Mouse (Mus musculus) layer of hippocampus, postnatal 10 days (tissue): ENCODE measurements around the gene Tmem106a. TPM values are rescaled to one million over a fixed set of nuclear protein-coding genes. Genes with fewer than 3 reads are reported as not detected.
"Not testable (repeated sequence)": the region's sequence is repeated elsewhere in the genome, so short reads cannot be mapped to it uniquely, and the experiment has no call there.

Source experiments
- DNase-seq, 2 experiments: peaks; one replicate each; pipeline ENCODE4 v3.0.0; 2021; ENCODE audit warnings: low spot score in 2 of 2
- total RNA-seq, 2 experiments: library from RNA; stranded (reverse); gene quantifications; 2 replicates each; pipeline ENCODE4 v1.2.3; 2021

Tmem106a gene
- total RNA-seq, 2 experiments from 2014 or later: 2.7 to 3.6 TPM

DNA sequence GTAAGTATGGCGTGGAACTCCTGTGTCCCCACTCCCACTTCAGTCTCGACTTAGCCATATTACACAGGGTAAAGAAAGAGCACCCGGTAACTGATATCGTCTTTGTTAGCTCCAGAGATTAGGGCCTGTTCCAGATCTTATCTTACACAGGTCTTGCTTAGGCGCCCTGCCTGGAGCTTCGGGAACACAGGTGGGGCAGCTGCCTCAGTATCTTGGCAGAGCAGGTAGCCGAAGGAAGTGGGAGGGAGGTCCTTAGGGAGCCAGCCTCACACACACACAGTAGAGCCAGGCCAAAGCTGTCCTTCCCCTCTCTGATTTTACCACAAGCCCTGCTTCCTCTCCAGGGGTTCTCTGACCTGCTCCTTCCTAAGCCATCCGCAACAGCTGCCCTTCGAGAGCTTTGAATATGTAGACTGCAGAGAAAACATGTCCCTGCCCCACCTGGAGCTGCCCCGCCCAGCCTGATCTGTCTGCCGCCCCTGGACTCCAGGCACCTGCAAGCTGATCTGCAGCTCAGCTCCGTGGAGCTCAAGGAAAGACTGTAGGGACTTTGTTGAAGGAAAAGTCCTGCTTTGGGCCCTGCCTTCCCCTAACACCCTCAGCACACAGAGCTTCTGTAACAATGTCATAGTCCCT lies 8.1 kb downstream of the Tmem106a start:
- DNase-seq: no peak

DNA sequence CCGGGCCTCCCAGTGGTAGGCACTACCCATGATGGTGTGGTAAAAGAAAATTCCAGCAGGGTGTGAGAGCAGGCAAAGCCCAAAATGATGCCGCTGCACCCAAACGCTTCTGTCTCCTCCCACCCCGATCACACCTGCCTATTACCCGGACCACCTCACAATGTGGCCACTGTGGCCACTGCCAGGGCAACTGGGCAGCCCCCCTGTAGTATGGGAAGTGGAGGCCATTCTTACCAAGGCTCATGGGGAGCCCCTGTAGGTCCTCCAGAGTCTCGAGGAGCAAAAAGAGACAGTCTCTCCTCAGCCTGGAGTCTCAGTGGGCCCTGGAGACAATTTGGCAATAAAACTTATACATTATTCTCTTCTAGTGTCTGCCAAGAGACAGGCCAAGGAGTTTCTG lies 17.1 kb downstream of the Tmem106a start, which contains the start of gene Gm11634:
Gene Gm11634 (minus strand): TSS at position 101 of the 400 bp plus-strand sequence.
- no peak for DNase-seq

DNA sequence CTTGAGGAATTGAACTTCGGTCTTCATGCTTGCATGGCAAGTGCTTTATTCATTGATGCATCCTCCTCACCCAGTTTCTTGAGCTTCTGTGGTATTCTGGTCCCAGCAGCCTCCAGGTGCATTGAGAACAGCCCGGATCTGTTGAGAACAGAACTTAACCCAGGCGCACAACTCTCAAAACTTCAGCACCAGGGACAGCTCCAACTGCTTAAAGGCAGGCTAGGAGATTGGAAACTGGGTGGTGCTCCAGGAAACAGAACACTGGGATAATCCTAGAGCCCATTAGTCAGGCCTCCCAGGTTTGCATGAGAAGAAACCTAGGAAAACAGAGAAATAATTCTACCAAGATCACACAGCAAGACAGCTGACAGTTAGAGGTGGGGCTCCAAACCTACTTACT lies 20.4 kb downstream of the Tmem106a start:
- DNase-seq: peak; percentile 33 to 38

DNA sequence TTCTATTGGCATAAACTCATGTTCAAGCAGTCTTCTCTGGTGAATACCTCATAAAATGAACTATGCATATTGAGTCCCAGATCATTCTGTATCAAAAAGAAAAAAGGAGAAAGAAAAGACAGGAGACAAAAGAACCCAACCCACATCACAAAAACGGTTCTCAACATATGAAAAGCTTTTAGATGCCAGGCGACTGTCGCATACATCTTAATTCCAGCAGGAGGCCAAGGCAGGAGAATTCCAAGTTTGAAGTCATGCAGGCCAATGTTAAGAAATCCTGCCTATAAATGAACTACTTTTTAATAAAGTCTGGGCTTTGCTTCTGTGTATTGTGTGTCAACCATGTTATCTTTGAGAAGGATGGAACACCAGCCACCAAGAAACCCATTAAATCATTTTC lies 22.1 kb downstream of the Tmem106a start:
- no peak for DNase-seq

DNA sequence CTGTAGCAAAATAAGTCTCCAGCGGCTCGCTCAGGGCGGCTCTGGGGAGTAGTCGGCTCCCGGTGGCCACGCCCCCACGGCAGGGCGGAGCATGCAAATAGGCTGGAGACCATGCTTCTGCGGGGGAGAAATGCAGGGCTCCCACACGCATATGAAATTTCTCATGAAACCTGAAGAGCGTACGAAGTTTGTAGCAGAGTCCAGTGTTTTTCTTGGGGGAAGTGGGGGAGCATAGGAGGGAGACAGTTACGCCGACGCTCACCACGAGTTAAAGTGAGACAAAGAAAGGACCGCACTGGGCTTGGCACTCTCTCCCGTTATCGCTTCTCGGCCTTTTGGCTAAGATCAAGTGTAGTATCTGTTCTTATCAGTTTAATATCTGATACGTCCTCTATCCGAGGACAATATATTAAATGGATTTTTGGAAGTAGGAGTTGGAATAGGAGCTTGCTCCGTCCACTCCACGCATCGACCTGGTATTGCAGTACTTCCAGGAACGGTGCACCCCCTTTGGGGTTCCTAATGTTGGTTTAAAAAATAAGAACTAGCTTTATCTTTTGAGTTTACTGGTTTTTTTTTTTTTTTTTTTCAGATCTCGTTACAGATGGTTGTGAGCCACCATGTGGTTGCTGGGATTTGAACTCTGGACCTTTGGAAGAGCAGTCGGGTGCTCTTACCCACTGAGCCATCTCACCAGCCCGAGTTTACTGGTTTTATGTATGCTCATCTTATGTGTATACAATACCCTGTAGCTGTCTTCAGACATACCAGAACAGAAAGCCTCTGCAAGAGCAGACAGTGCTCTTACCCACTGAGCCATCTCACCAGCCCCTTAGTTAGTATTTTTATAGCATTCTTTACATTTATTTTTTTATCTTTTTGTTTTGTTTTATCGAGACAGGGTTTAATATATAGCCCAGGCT lies 22.8 kb downstream of the Tmem106a start:
- peak; percentile 58 to 72 for DNase-seq

DNA sequence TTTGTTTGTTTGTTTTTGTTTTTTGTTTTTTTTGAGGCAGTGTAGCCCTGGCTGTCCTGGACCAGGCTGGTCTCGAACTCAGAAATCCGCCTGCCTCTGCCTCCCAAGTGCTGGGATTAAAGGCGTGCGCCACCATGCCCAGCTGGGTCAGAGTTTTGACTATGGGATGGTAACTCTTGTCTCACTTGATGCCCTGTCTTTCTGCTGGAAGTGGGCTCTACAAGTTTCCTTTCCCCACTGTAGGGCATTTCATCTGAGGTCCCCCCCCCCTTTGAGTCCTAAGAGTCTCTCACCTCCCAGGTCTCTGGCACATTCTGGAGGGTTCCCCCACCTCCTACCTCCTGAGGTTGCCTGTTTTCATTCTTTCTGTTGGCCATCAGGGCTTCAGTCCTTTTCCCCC lies 25.1 kb downstream of the Tmem106a start:
- DNase-seq: not testable (repeated sequence)

DNA sequence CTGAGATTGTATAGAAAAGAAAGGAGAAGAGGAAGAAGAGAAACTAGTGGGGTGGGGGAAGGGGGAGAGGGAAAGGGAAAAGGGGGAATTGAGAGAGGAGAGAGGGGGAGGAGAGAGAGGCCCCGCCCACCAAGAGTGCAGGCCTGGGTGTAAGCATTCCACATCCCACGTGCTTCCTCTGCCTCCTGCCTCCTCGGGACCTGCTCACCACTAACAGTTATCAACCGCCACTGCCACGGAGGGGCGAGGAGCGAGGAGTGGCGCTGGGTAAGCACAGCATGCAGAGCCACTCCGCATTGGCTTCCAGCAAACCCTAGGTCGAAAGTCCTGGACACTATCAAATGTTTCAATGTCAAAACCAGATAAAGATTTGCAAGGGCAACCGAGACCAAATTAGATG lies 28.4 kb downstream of the Tmem106a start:
- DNase-seq: no peak

DNA sequence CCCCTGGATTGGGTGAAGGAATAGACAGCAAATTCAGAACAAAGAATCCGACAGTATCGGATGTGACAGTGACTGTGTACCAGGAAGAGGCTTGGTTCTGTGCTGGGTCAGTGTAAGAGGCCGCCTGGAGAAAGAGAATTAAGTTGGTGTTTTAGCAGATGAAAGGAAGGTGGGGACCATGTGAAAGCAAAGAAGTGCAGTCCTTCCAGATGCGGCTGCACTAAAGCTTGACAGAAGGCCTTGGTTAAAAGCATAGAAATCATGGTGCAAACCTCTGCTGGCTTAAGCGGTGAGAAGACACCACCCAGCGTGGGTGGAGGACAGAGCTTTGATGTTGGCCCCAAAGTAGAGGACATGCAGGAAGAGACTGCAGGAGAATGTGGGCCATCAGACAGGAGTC lies 31.6 kb downstream of the Tmem106a start:
- DNase-seq: no peak

DNA sequence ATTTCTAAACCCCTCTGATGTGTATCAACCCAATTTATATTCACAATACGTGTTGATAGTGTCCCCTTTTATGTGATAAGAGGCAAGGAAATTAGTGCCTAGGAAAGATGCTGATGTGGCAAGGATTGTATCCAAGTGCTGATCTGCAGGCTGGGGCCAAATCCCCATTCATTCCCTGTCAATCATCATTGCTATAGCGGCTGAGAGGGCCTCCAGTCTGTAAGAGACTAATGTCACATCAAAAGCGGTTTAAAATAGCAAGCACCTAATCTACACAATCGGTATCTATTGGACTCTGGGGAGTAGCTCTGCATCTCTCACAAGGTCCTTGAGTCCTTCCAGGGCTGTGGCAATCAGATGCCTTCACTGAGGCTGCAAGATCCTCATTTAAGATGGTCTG lies 32.1 kb downstream of the Tmem106a start:
- DNase-seq: no peak

DNA sequence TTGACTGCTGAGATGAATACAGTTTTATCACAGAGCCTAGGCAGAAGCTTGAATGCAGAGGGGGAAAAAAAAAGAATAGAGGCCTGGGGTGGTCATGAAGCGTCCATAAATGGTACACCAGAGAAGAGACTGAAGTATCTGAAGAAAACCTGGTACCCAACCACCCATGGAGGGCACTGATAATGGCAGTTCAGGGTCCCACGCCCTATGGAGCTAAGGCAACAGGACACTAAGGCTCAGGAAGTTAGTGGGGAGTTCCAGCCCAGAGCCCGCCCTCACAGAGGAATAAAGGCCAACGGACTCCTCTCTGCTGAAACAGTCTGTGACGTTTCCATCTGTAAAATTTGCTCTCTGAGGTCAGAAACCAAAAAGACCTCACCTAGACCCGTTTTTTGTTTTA lies 33.3 kb downstream of the Tmem106a start:
- no peak for DNase-seq

DNA sequence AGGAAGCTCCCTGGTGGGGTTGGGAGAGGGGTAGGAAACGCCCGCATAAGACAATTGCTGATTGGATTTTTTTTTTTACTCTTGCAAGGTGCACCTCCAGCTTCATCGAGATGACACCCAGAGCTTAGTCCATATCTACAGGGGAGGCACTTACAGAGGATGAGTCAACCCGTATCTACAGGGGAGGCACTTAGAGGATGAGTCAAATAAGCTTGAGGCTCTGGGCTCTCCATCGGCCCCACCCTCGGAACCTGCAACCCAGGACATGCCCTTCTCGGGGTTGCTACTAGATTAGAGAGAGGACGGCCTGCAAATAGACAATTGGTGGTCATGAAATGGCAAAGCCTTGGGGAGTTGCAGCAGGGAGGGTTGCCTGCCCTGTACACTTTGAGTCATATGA lies 34.1 kb downstream of the Tmem106a start:
- no peak for DNase-seq

DNA sequence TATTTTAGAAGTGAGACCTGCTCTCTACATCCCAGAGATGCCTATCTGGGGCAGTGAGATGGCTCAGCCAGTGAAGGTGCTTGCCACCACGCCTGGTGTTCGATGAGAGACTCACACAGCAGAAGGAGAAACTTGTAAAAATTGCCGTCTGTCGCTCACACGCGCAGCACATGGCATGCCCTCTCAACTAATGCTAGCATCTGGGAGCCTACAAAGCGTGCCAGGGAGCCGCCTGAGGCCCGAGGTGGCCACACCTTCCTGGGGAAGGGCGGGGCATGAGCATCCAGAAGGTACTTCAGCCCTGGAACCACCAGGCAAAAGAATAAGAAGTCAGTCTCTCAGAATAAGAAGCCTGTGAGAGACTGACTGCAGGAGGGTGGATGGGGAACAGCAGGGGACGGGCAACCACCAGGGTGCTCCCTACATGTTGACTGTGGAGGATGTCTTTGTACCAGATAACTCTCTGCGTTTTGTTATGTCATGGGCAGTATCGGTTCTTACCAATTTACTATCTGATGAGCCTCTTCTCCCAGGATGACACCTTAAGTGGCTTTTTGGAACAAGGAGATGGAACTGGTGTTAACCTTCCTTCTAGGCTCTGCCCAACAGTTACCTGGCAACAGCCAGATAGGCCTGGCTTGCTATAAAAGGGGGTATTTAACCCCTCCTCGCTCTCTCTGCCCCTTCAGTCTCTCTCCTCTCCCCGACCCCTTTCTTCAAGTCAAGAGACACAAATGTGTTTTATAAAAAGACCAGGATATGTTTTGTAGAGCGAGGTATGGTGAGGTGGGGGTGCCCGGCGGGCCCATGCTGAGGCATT lies 35.1 kb downstream of the Tmem106a start:
- DNase-seq: peak; percentile 22 to 48

DNA sequence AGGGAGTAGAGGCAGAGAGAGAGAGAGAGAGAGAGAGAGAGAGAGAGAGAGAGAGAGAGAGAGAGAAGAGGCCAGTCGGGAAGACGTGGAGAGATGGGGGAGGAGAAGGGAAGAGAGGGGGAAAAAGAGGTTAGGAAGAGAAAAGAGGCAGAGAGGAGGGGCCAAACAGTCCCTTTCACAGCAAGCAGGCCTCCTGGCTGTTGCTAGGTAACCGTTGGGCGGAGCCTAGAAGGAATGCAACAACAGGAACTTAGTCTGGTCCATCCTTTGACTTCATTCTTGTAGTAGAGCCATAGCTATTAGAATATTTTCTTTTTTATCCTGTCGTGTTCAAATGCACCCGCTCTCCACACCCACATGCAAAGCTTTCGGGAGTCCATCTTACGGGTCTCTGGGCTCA lies 35.8 kb downstream of the Tmem106a start:
- peak; percentile 28 to 36 for DNase-seq

DNA sequence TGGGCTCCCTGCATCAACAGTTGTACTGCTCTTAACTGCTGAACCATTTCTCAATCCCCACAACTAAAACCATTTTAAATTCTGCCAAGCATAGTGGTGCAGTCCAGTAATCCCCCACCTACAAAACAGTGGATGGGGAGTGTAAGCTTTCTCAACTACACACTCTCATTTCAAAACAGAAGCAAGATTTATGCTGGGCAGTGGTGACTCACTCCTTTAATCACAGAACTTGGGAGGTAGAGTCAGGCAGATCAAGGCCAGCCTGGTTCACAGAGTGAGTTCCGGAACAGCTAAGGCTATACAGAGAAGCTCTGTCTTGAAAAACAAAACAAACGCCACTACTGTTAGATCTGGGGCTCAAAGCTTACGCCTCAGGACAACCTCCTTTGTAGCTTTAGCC lies 36.6 kb downstream of the Tmem106a start:
- DNase-seq: no peak

DNA sequence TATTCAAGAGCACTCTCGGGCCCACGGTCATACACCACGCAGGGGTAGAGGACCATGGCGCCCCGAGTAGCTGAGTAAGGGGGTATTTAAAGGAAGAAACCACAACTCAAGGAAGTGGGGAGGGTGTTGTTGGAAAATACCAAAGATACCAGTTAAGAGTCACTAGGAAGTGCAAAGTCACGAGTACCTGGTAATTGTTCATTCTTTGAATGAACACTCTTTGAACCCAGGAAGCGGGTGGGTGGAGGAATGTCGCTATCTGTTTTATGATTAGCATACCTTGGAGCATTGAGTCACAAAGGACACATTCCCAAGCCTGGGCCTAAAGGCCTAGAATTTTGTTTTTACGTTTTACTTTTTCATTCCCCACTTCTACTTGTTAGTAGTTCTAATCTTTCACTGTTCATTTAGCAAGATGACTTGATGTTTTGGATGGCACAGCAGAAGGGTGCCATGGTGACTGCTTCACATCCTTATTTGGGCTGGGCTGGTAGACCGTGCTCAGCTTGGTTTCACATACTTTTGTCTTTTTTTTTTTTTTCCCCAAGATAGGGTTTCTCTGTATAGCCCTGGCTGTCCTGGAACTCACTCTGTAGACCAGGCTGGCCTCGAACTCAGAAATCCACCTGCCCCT lies 38.1 kb downstream of the Tmem106a start:
- DNase-seq: not testable (repeated sequence)

DNA sequence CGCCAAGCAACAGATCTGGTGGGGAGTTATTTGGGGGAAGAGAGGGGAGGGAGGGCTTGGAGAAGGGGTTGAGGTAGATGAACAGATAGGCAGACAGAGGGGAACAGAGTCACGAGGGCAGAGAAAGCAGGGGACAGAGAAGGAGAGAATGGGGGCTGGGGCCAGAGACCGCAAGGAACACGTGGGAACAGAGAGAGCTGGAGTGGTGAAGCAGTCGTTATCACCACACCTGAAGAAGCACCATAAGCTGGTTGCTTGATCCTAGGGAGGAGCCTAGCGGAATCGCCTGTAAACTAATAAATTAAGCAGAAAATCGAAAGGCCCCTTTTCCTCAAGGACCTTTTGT lies 44.6 kb downstream of the Tmem106a start:
- no peak for DNase-seq

DNA sequence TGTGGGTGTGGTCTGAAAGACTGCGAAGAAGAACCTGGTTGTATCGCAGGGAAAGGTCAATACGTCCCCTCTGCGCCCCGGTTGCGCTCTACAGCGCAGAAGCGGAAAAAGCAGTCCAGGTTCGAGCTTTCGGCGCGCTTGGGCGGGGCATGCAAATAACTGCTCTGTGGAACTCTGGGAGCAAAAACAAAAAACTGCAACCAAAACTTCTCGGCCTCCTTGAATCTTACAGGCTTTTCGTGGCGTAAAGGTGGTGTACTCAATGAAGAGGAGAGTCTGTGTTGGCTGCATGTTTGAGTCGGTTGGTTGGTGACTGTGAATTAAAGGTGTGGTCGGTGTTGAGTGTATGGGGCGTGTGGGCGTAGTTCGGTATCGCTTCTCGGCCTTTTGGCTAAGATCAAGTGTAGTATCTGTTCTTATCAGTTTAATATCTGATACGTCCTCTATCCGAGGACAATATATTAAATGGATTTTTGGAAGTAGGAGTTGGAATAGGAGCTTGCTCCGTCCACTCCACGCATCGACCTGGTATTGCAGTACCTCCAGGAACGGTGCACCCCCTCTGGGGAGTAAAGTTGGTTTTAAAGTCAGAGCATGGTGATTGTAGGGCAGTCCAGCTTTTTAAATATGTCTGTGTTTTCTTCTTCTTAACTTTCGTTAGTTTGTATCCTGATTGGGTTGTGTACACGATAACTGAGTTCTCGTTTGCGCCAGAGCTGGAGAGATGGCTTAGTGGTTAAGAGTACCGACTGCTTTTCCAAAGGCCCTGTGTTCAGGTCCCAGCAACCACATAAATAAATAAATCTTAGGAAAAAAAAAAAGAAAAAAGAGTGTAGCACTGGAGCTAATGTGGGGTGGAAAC lies 45.2 kb downstream of the Tmem106a start, which contains the start of gene Rdm1:
Gene Rdm1 (plus strand): TSS at position 201 of the 862 bp plus-strand sequence.
- DNase-seq: peak; percentile 76 to 80

DNA sequence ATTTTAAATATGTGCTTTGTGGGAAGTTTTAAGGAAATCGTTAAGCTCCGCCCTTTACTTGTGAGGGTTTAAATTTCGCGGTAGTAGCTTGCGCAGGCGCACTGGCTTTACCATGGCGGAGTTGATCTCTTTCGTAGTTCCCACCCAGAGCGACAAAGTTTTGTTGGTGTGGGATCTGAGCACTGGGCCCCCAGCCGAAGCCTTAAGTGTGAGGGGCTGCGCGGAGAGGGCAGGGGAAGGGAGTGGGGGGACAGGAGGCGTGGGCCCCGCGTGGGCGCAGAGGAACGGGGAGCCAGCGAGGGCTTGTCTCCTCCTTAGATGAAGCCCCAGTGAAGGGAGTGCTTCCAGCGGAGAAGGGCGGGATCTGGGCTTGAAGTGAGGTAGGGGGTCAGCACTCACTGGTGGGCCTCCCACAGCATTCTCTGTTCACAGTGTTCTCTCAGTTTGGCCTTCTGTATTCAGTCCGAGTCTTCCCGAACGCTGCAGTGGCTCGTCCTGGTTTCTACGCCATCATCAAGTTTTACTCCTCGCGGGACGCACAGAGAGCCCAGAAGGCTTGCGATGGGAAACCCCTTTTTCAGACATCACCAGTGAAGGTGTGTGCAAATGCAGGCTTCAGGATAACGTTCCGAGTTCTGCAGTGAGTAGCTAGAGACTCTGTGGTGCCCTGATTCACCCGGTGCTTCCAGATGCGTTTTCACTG lies 46.0 kb downstream of the Tmem106a start:
- peak; percentile 89 to 91 for DNase-seq

DNA sequence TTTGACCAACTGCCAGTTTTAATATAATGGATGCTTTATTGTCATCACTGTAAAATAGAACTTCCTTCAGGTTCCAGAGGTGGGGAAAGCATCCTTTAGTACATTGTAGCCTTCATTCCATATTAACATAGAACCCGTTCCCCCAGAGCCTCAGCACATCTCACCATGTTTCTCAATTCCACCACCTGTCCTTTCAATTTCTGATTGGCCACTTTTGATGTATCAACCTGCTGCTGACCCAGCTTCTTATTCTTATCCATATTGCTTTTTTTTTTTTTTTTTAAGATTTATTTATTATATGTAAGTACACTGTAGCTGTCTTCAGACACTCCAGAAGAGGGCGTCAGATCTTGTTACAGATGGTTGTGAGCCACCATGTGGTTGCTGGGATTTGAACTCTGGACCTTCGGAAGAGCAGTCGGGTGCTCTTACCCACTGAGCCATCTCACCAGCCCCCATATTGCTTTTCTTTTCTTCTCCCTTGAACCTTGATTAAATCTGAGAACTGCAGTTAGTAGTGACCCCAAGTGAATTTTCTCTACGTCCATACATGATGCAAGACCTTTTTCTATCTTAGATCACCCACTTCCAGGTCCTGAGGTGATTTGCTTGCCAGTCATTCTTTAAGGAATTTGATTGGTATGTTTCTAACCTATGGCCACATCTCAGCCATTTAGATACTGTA lies 46.8 kb downstream of the Tmem106a start:
- not testable (repeated sequence) for DNase-seq
